Mouse (Mus musculus): ENCODE data around the gene Tifa.

GRCm38 (mm10) chr3:127764541-127764940, 25.1 kb upstream of the Tifa start:
- TF ChIP-seq POLR2A (IDR thresholded peaks at IDR 0.05; ENCODE audit: extremely low read depth, insufficient read depth, low read length) (no peak), CTCF (IDR thresholded peaks at IDR 0.05; ENCODE audit: extremely low read depth, insufficient read depth, low read length) (no peak)
